Mouse (Mus musculus): ENCODE data around the gene Sfxn1. TPM values are rescaled to one million over a fixed set of nuclear protein-coding genes. Genes with fewer than 3 reads are reported as not detected.
A peak's percentile ranks its signal among the peaks of the same experiment; 100 is the strongest.

Sfxn1 gene
- polyA plus RNA-seq, 1 experiment from 2014 or later, result 79.4 TPM

DNA sequence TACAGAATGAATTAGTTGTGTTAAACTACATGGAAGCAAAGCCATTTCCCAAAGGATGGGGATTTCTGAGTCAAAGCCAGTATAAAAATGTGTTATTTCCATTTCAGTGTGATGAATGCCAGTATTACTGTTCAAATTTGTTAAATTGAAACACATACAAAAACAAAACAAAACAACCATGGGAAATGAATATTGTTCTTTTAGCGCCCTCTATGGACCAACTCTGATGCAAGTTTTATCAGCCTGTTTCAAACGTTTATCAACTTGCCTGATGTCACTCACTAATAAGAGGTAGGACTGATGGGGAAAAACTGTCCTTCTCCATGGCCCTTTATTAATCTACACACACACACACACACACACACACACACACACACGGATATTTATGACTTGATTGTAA lies 8.4 kb upstream of the Sfxn1 start:
- no peak overlapping the region for H3K27ac ChIP-seq

DNA sequence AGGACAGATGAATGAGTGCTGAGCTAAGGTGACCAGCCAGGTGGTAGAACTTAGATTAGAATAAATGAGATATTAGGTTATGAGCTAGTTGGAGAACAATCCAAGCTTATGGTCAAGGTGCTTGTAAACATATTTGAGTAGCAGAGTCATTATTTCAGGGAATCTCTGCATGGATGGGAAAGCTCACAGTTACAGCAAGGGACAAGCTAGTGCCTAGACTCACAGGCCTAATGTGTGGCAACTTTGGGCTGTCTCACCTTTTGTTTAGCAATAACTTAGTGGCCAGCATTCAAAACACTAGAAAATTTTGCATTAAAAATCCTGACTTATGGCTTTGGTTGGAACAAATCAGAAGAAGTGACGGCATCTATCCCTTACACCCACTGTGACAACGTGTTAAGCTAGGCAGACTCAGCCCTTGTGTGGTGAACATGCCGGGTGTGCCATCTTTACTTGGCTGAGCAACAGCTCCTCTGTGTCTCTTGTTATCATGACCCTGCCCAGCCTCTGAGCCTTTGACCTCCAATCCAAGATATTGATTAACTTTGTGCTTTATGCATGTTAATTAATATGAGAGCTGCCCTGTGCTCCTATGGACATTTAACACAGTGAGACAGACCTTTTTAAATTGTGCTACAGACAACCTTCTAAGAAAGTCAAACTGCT lies 5.5 kb upstream of the Sfxn1 start:
- peaks cover 12% of the 10 kb centered on the region; the same call in 1 of the 2 replicates for H3K27me3 ChIP-seq

More for the DNA sequence above, 8.4 kb upstream of the Sfxn1 start:
- Histone ChIP-seq H3K9me3 (replicated peaks) (no peaks in the 10 kb centered on the region), H3K4me2 (no peak overlapping the region), H3K9ac (no peak overlapping the region), H3K36me3 (ENCODE audit: poor library complexity, severe bottlenecking) (no peaks in the 10 kb centered on the region), H3K4me1 (peaks cover 9% of the 10 kb centered on the region; the same call in 1 of the 2 replicates), H3K27me3 (peaks cover 17% of the 10 kb centered on the region; the same call in 1 of the 2 replicates), H3K4me3 (no peak overlapping the region)
- WGBS, result 3% methylated on average over 3 of the region's 3 CpGs
- ATAC-seq, result no peak

DNA sequence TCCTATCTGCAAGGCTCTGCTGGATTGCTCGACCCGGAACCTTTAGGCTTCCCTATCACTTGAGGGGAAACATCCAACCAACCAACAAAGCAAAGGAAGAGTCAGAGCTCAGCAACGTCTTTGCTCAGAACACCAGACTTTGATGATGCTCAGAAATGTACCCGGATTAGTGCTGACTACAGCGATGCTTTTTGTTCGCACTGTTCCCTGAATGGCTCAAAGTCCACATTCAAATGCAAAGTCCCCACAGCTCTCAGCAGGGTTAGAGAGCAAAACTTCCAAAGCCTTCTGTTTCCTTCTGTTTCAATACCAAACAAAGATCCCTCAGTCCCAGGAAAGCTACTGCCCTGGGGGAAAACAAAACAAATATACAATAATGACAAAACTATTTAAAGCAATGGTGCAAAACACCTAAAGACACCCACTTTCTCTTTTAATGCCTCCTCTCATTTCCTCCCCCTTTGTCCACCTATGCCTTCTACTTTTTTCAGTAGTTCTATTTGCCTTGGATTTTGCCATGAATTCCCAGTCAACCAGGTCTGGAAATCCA lies 4.0 kb upstream of the Sfxn1 start:
- H3K4me2 ChIP-seq, result no peak overlapping the region; the same call in 1 of the 2 replicates
- no peak overlapping the region for H3K4me3 ChIP-seq
- peaks cover 18% of the 10 kb centered on the region for H3K4me1 ChIP-seq
- H3K27me3 ChIP-seq, result peaks cover 12% of the 10 kb centered on the region; the same call in 1 of the 2 replicates
- no peaks in the 10 kb centered on the region for H3K9me3 ChIP-seq (replicated peaks)
- ATAC-seq, result no peak
- no peak overlapping the region for H3K9ac ChIP-seq
- 5% methylated on average over 6 of the region's 6 CpGs for WGBS
- H3K27ac ChIP-seq, result no peak overlapping the region; the same call in 1 of the 2 replicates
- no peaks in the 10 kb centered on the region for H3K36me3 ChIP-seq (ENCODE audit: poor library complexity, severe bottlenecking)

More for the DNA sequence above, 5.5 kb upstream of the Sfxn1 start:
- Histone ChIP-seq H3K9me3 (replicated peaks) (no peaks in the 10 kb centered on the region), H3K4me3 (no peak overlapping the region), H3K9ac (no peak overlapping the region), H3K27ac (no peak overlapping the region), H3K4me1 (peaks cover 11% of the 10 kb centered on the region; the same call in 1 of the 2 replicates), H3K36me3 (ENCODE audit: poor library complexity, severe bottlenecking) (no peaks in the 10 kb centered on the region), H3K4me2 (no peak overlapping the region)
- 84% methylated on average over 3 of the region's 3 CpGs for WGBS
- no peak for ATAC-seq

DNA sequence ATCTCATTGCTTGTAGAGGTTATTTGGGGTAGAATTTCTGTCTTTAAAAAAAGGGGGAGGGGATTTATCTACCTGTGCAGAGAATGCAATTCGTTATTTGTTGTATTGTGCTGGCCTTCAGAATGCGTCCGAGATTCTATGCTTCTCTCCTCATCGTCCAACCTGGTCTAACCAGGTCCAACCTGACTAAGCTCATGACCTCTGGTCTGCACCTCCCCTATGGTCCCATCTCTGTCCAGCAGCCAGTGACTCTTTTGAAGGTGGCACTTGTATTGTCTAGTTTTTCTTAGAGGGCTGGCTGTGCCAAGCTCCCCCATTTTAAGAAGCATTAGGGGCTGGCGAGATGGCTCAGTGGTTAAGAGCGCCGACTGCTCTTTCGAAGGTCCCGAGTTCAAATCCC lies 658 bp upstream of the Sfxn1 start:
- ATAC-seq, result no peak
- H3K9ac ChIP-seq, result no peak overlapping the region
- no peak overlapping the region for H3K4me3 ChIP-seq
- peaks cover 28% of the 10 kb centered on the region for H3K4me1 ChIP-seq
- 0 out of 2 replicates have a peak, but pooled peaks cover 2% of the 10 kb centered on the region for H3K27me3 ChIP-seq
- H3K4me2 ChIP-seq, result no peak overlapping the region
- 91% methylated on average over 9 of the region's 9 CpGs for WGBS
- H3K36me3 ChIP-seq (ENCODE audit: poor library complexity, severe bottlenecking), result no peaks in the 10 kb centered on the region
- H3K27ac ChIP-seq, result no peak overlapping the region
- no peaks in the 10 kb centered on the region for H3K9me3 ChIP-seq (replicated peaks)

DNA sequence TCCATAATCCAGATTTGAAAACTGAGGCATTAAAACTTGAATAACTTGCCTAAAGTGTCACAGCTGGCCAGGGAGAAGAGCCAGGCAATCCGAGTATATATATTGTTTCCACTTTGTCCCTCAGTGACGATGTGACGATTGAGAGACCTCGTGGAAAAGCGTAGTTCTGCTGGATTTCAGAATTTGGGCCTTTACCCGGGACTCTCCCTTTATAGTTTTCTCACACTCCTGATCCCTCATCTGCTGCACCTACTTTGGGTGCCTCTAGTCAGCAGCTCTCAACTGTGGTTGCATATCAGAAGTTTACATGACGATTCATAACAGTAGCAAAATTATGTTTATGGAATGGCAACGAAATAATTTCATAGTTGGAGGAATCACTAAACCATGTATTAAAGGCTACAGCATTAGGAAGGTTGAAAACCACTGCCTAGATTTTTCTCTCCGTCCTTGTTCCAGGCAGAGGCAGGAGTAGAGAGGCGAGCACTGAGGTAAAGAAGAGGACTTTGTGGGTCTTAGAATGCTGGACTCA lies 923 bp downstream of the Sfxn1 start:
- 33% methylated on average over 10 of the region's 10 CpGs for WGBS
- H3K4me2 ChIP-seq, result peak overlapping the region; percentile 70
- H3K4me3 ChIP-seq, result peak overlapping the region; percentile 69
- no peaks in the 10 kb centered on the region for H3K27me3 ChIP-seq
- H3K4me1 ChIP-seq, result peaks cover 25% of the 10 kb centered on the region
- 0 out of 2 replicates have a peak overlapping the region, but pooled peaks have one; percentile 59 for H3K27ac ChIP-seq
- no peaks in the 10 kb centered on the region for H3K36me3 ChIP-seq (ENCODE audit: poor library complexity, severe bottlenecking)
- peak overlapping the region; percentile 81 for H3K9ac ChIP-seq
- ATAC-seq, result no peak
- no peaks in the 10 kb centered on the region for H3K9me3 ChIP-seq (replicated peaks)

DNA sequence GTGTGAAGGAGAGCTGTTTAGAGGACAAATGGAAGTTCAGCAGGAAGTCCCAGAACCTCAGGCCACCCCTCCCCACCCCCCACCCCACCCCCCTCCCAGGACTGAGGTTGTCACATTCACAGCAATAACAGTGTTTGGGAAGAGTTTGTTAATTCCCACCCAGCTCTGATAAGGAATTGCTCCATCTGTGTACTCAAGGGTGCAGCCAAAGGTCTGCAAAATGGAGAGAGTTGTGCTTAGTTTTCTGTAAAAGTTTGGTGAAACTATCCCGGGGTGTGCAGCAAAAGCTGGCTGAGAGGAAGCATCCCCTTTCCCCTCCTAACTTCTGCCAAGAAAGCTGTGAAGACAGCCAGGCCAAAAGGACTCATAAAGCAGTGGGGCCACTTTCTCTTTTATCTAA lies 1.4 kb downstream of the Sfxn1 start:
- H3K36me3 ChIP-seq (ENCODE audit: poor library complexity, severe bottlenecking), result no peaks in the 10 kb centered on the region
- no peak for ATAC-seq
- no peak overlapping the region for H3K27ac ChIP-seq
- no peaks in the 10 kb centered on the region for H3K9me3 ChIP-seq (replicated peaks)
- peak overlapping the region; percentile 69; the same call in 1 of the 2 replicates for H3K4me3 ChIP-seq
- no peaks in the 10 kb centered on the region for H3K27me3 ChIP-seq
- H3K4me2 ChIP-seq, result peak overlapping the region; percentile 70
- peak overlapping the region; percentile 81; the same call in 1 of the 2 replicates for H3K9ac ChIP-seq
- peaks cover 21% of the 10 kb centered on the region for H3K4me1 ChIP-seq
- WGBS, result 33% methylated on average over 1 of the region's 1 CpGs

DNA sequence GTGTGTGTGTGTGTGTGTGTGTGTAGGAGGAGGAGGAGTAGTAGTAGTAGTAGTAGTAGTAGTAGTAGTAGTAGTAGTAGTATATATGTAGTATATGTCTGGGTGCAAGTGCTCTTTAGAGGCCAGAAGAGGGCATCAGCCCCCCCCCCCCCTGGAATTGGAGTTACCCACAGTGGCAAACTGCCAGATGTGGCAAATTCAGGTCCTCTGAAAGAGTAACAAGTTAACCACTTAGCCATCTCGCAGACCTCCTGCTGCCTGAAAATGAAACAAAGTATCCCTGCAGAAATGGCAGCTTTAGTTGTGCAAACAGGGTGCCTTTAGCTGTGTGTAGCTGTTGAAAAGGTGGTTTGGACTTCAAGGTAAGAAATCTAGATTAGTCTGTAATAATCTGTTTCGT lies 1.8 kb downstream of the Sfxn1 start:
- 76% methylated on average over 2 of the region's 2 CpGs for WGBS
- no peaks in the 10 kb centered on the region for H3K9me3 ChIP-seq (replicated peaks)
- H3K9ac ChIP-seq, result no peak overlapping the region
- H3K4me3 ChIP-seq, result peak overlapping the region; percentile 69; the same call in 1 of the 2 replicates
- H3K27me3 ChIP-seq, result no peaks in the 10 kb centered on the region
- H3K4me1 ChIP-seq, result peaks cover 17% of the 10 kb centered on the region
- H3K27ac ChIP-seq, result no peak overlapping the region
- ATAC-seq, result no peak
- H3K36me3 ChIP-seq (ENCODE audit: poor library complexity, severe bottlenecking), result no peaks in the 10 kb centered on the region
- H3K4me2 ChIP-seq, result peak overlapping the region; percentile 70; the same call in 1 of the 2 replicates

DNA sequence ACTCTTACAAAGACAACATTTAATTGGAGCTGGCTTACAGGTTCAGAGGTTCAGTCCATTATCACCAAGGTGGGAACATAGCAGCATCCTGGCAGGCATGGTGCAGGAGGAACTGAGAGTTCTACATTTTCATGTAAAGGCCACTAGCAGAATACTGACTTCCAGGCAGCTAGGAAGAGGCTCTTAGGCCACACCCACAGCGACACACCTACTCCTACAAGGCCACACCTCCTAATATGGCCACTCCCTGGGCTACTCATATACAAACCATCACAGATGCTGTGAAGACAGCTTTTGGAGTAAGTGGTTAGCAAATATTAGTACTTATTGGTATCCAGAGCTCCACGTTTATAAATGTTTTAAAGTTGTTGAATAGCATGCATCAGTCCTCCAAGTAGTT lies 3.7 kb downstream of the Sfxn1 start:
- no peaks in the 10 kb centered on the region for H3K27me3 ChIP-seq
- ATAC-seq, result no peak
- peaks cover 17% of the 10 kb centered on the region for H3K4me1 ChIP-seq
- no peaks in the 10 kb centered on the region for H3K9me3 ChIP-seq (replicated peaks)
- H3K9ac ChIP-seq, result no peak overlapping the region
- 91% methylated on average over 2 of the region's 2 CpGs for WGBS
- no peak overlapping the region for H3K4me3 ChIP-seq
- H3K4me2 ChIP-seq, result no peak overlapping the region
- H3K27ac ChIP-seq, result no peak overlapping the region
- H3K36me3 ChIP-seq (ENCODE audit: poor library complexity, severe bottlenecking), result no peaks in the 10 kb centered on the region

DNA sequence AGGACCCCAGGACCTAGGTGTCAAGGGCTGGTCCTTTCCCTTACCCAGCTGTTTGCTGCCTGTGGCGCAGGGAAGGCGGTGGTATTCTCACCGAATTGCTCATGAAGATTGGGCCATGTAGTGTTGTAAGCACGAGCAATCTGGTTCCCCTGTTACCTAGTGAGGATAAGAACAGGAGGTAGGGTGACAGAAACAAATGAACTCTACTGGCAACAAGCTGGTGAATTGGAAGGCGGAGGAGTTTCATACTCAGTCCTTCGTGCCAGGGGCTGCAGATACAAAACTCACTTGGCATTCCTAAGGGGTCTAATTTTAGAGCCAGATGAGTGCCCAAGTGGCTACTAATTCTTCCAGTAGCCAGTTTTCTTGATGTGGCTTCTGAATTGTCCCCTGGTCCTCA lies 4.4 kb downstream of the Sfxn1 start:
- Histone ChIP-seq H3K27ac (no peak overlapping the region), H3K27me3 (no peaks in the 10 kb centered on the region), H3K9ac (no peak overlapping the region), H3K36me3 (ENCODE audit: poor library complexity, severe bottlenecking) (no peaks in the 10 kb centered on the region), H3K4me1 (peaks cover 17% of the 10 kb centered on the region), H3K4me2 (no peak overlapping the region), H3K9me3 (replicated peaks) (no peaks in the 10 kb centered on the region), H3K4me3 (no peak overlapping the region)
- 97% methylated on average over 6 of the region's 6 CpGs for WGBS
- ATAC-seq, result no peak

DNA sequence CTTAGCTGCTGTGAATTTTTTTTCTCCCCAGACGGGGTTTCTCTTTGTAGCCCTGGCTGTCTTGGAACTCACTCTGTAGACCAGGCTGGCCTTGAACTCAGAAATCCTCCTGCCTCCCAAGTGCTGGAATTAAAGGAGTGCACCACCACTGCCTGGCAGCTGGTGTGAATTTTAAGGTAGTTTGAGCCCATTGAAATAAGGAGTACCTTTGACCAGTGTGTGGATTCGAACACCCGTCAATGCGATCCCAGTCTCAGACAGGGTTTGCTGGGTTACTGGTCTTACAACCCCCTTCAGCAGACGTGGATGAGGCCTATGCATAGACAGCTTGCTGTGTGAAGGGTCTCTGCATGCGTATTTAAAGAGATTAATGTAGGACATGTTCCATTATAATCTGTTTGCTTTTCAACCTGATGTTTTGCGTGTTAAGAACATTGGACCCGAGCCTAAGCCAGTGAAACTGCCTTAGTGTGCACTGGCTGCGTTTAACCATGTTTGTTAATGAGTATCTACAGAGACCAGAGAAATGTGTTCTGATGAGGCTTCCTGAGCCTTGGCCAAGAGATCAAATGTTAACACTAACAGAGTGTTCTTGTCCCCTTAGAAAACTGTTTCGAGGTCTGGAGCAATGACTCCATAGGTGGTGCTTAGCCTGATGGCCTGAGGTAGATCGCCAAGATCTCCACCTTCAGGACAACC lies 5.2 kb downstream of the Sfxn1 start:
- Histone ChIP-seq H3K9me3 (replicated peaks) (no peaks in the 10 kb centered on the region), H3K4me3 (no peak overlapping the region), H3K9ac (no peak overlapping the region), H3K4me1 (peaks cover 17% of the 10 kb centered on the region), H3K36me3 (ENCODE audit: poor library complexity, severe bottlenecking) (no peaks in the 10 kb centered on the region), H3K27ac (no peak overlapping the region), H3K27me3 (no peaks in the 10 kb centered on the region), H3K4me2 (no peak overlapping the region)
- WGBS, result 94% methylated on average over 11 of the region's 11 CpGs
- ATAC-seq, result no peak

DNA sequence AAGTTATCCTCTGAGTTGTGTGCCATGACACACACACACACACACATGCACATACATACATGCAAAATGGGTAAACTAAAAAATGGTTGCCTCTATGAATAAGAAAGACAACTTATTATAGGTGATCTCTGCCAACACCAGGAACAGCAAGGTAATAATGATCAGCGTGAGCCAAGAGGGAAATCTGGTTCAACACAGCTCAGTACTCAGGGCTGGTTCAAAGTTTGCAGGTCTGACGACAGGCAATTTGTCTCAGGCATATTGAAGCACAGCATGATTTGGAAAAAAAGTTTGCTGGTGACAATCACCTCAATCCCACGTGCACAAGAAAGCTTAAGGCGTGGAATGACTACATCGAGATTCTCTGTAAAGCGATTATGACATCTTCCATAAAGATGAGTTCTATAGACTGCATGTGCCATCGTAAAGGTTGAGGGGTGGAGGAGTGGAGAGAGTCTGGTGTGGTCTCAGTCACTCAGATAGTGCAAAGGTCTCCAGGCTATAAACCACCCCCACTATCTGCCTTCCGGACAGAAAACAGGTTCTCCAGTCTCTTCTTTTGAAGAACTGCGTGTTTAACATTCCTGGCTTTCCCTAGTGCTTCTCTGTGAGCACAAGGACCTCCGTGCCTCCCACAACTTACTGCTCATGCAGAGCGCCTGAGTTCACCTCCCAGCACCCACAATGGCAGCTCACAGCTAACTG lies 6.0 kb downstream of the Sfxn1 start:
- WGBS, result 88% methylated on average over 11 of the region's 11 CpGs
- H3K27me3 ChIP-seq, result no peaks in the 10 kb centered on the region
- ATAC-seq, result no peak
- no peak overlapping the region for H3K4me3 ChIP-seq
- no peaks in the 10 kb centered on the region for H3K9me3 ChIP-seq (replicated peaks)
- H3K4me1 ChIP-seq, result peaks cover 11% of the 10 kb centered on the region
- H3K9ac ChIP-seq, result no peak overlapping the region
- H3K4me2 ChIP-seq, result no peak overlapping the region
- no peaks in the 10 kb centered on the region for H3K36me3 ChIP-seq (ENCODE audit: poor library complexity, severe bottlenecking)
- H3K27ac ChIP-seq, result no peak overlapping the region
